Mouse (Mus musculus): ENCODE data around the gene Tnfaip8l3.
"Not testable (repeated sequence)": the region's sequence is repeated elsewhere in the genome, so short reads cannot be mapped to it uniquely, and the experiment has no call there.

Tnfaip8l3 gene

GRCm38 (mm10) chr9:53992567-53992966, 75.6 kb downstream of the Tnfaip8l3 start:
- not testable (repeated sequence) for DNase-seq (ENCODE audit: extremely low read depth, insufficient read length, low spot score)

- no peak for DNase-seq (ENCODE audit: extremely low read depth, insufficient read length, low spot score)
These were observed 77.3 kb downstream of the Tnfaip8l3 start for GRCm38 (mm10) chr9:53990921-53991320.

GRCm38 (mm10) chr9:53986972-53987371, 81.2 kb downstream of the Tnfaip8l3 start:
- no peak for DNase-seq (ENCODE audit: extremely low read depth, insufficient read length, low spot score)

GRCm38 (mm10) chr9:53984868-53985267, 83.3 kb downstream of the Tnfaip8l3 start:
- no peak for DNase-seq (ENCODE audit: extremely low read depth, insufficient read length, low spot score)

- no peak for DNase-seq (ENCODE audit: extremely low read depth, insufficient read length, low spot score)
These were observed 93.1 kb downstream of the Tnfaip8l3 start, which contains the start of gene Elmod1 for GRCm38 (mm10) chr9:53975122-53975518. TSS of gene Elmod1 (minus strand) at chr9:53975301.

GRCm38 (mm10) chr9:53974328-53975121, 93.7 kb downstream of the Tnfaip8l3 start:
- no peak for DNase-seq (ENCODE audit: extremely low read depth, insufficient read length, low spot score)

GRCm38 (mm10) chr9:53973929-53974327, 94.3 kb downstream of the Tnfaip8l3 start:
- DNase-seq (ENCODE audit: extremely low read depth, insufficient read length, low spot score): no peak

All from 3134 (cell line).